Mouse (Mus musculus): ENCODE data around the gene Slco1a6. TPM values are rescaled to one million over a fixed set of nuclear protein-coding genes. Genes with fewer than 3 reads are reported as not detected.
A peak's percentile ranks its signal among the peaks of the same experiment; 100 is the strongest.

Slco1a6 gene
- polyA plus RNA-seq, 1 experiment from 2014 or later = not detected

GRCm38 (mm10) chr6:142035771-142036170, 172.6 kb downstream of the Slco1a6 start:
- H3K27me3 ChIP-seq (ENCODE audit: insufficient read depth, low read length) = 0 out of 2 replicates have a peak, but pooled peaks cover 3% of the 10 kb centered on the region
- H3K9ac ChIP-seq = no peak overlapping the region
- no peak for TF ChIP-seq CTCF (IDR thresholded peaks at IDR 0.05; ENCODE audit: low read depth)
- H3K9me3 ChIP-seq (ENCODE audit: low read depth, low read length) = no peaks in the 10 kb centered on the region
- WGBS = 66% methylated on average over 2 of the region's 2 CpGs
- H3K4me2 ChIP-seq = no peak overlapping the region
- H3K4me3 ChIP-seq (ENCODE audit: low read depth, low read length) = no peak overlapping the region
- H3K36me3 ChIP-seq (ENCODE audit: insufficient read depth) = no peaks in the 10 kb centered on the region
- 0 out of 2 replicates have a peak, but pooled peaks have one; percentile 26 for ATAC-seq (ENCODE audit: insufficient read depth)
- DNase-seq = peak; percentile 25
- H3K4me1 ChIP-seq (ENCODE audit: insufficient read depth) = no peaks in the 10 kb centered on the region; the same call in none of the 2 replicates
- H3K27ac ChIP-seq (ENCODE audit: low read depth) = no peak overlapping the region

Other genes starting within 250 kb of the Slco1a6 start
- 0.08 TPM in 1 of 2 replicates, not detected in the other for gene Gm6614, start 197.1 kb downstream of the Slco1a6 start, polyA plus RNA-seq (2014; fragmentation: Nextera tagmentation; extraction: Ambion mirVana)
- not detected in 2 replicates for gene Iapp, start 89.9 kb upstream of the Slco1a6 start, polyA plus RNA-seq (2014; fragmentation: Nextera tagmentation; extraction: Ambion mirVana)
- 0.08 and 0.12 TPM in 2 replicates for gene Slco1a5, start 114.5 kb upstream of the Slco1a6 start, polyA plus RNA-seq (2014; fragmentation: Nextera tagmentation; extraction: Ambion mirVana)
- gene Pyroxd1, start 137.1 kb upstream of the Slco1a6 start, polyA plus RNA-seq (2014; fragmentation: Nextera tagmentation; extraction: Ambion mirVana) = 17.7 and 21.2 TPM in 2 replicates
- 29.9 and 33.0 TPM in 2 replicates for gene Recql, start 178.6 kb upstream of the Slco1a6 start, polyA plus RNA-seq (2014; fragmentation: Nextera tagmentation; extraction: Ambion mirVana)
- 107 and 113 TPM in 2 replicates for gene Golt1b, start 178.7 kb upstream of the Slco1a6 start, polyA plus RNA-seq (2014; fragmentation: Nextera tagmentation; extraction: Ambion mirVana)
- gene Spx, start 204.9 kb upstream of the Slco1a6 start, polyA plus RNA-seq (2014; fragmentation: Nextera tagmentation; extraction: Ambion mirVana) = 1.5 and 1.6 TPM in 2 replicates

Measured in lung, embryonic 14.5 days (tissue).